Mouse (Mus musculus) lung, adult 2 months (tissue): ENCODE results near the gene Elmo1.

Source experiments
- CTCF ChIP-seq: fragments of 200-500 bp; IDR thresholded peaks from 2 replicates; pipeline ENCODE4 v1.5.1; 2011; ENCODE audit warnings: mild to moderate bottlenecking, low read length, control low read depth; ENCODE audit not compliant: insufficient read depth
- POLR2A ChIP-seq: fragments of 200-500 bp; IDR thresholded peaks from 2 replicates; pipeline ENCODE4 v1.6.1; 2011; ENCODE audit warnings: low read depth, mild to moderate bottlenecking, control low read depth, low read length, borderline replicate concordance; ENCODE audit errors: extremely low read depth

DNA sequence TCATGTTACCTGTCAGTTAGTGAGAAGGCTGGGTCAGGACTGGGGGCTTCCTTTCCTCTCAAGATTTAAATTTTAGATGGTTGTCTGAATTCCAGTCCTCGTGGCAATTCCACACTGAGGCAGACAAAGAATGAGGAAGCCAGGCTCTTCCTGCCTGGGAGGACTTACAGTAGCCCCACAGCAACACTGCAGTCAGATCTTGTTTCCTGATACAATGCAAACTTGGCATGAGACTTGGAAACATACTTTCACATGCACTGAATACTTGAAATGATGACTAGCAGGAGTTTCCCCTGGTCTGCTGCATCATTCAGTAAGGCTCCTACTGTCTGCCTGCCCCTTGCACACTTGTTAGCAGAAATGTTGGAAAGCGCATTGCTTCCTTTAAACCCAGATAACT lies 97.3 kb downstream of the Elmo1 start:
- no peak for TF ChIP-seq CTCF
- no peak for TF ChIP-seq POLR2A
